Mouse (Mus musculus): ENCODE data around the gene Mbd4.

The Mbd4 gene

GRCm38 (mm10) chr6:115856361-115856745 is 3.2 kb upstream of the Mbd4 start:
- DNase-seq = peak in 1 of 2 experiments; percentile 7

- DNase-seq = peak; percentile 24 to 27
Measured at GRCm38 (mm10) chr6:115855733-115856360, 2.7 kb upstream of the Mbd4 start.

GRCm38 (mm10) chr6:115854432-115854831 is 1.3 kb upstream of the Mbd4 start:
- DNase-seq = peak; percentile 26 to 37

GRCm38 (mm10) chr6:115853985-115854384 is 814 bp upstream of the Mbd4 start:
- DNase-seq = peak in 1 of 2 experiments; percentile 15

- peak; percentile 22 to 33 for DNase-seq
Measured at GRCm38 (mm10) chr6:115852446-115853090, 603 bp downstream of the Mbd4 start.

GRCm38 (mm10) chr6:115848598-115849304 is 4.4 kb downstream of the Mbd4 start:
- no peak for DNase-seq

GRCm38 (mm10) chr6:115846640-115847411 is 6.3 kb downstream of the Mbd4 start:
- peak; percentile 71 to 84 for DNase-seq

GRCm38 (mm10) chr6:115845006-115845405 is 8.2 kb downstream of the Mbd4 start:
- no peak for DNase-seq

- no peak for DNase-seq
Measured at GRCm38 (mm10) chr6:115838745-115839144, 14.4 kb downstream of the Mbd4 start.

- DNase-seq = peak; percentile 72 to 77
Measured at GRCm38 (mm10) chr6:115838161-115838597, 15.0 kb downstream of the Mbd4 start, which contains the start of gene Efcab12. TSS of gene Efcab12 (minus strand) at chr6:115838412.

- DNase-seq = no peak
Measured at GRCm38 (mm10) chr6:115833861-115834260, 19.3 kb downstream of the Mbd4 start.

GRCm38 (mm10) chr6:115832152-115832850 is 20.9 kb downstream of the Mbd4 start:
- DNase-seq = no peak

- DNase-seq = no peak
Measured at GRCm38 (mm10) chr6:115830779-115831601, 22.2 kb downstream of the Mbd4 start.

GRCm38 (mm10) chr6:115823850-115824464 is 29.2 kb downstream of the Mbd4 start:
- DNase-seq = peak; percentile 51 to 69

- DNase-seq = no peak
Measured at GRCm38 (mm10) chr6:115821216-115821993, 31.8 kb downstream of the Mbd4 start.

GRCm38 (mm10) chr6:115818129-115818528 is 35.0 kb downstream of the Mbd4 start:
- peak; percentile 20 to 33 for DNase-seq

- DNase-seq = no peak
Measured at GRCm38 (mm10) chr6:115815041-115815440, 38.1 kb downstream of the Mbd4 start.

- peak; percentile 60 to 70 for DNase-seq
Measured at GRCm38 (mm10) chr6:115814104-115814503, 39.1 kb downstream of the Mbd4 start.

- no peak for DNase-seq
Measured at GRCm38 (mm10) chr6:115811606-115812005, 41.6 kb downstream of the Mbd4 start.

All from cerebellum, postnatal 14 days (tissue).